Mouse (Mus musculus) B cell, adult 62 days (primary cell): ENCODE data around the gene 1700042G07Rik. TPM values are rescaled to one million over a fixed set of nuclear protein-coding genes. Genes with fewer than 3 reads are reported as not detected.

Source experiments
- total RNA-seq: library from RNA; stranded (reverse); gene quantifications from 4 replicates; pipeline ENCODE4 v1.2.4, GENCODE M21; 2023

Gene 1700042G07Rik
- total RNA-seq, result not detected in 4 replicates

GRCm38 (mm10) chr4:116173072-116173471 lies at the start of gene 1700042G07Rik, which contains the start of gene Gm49337:
TSS of gene 1700042G07Rik (plus strand) at chr4:116173372.
TSS of gene Gm49337 (plus strand) at chr4:116173384.

DNA sequence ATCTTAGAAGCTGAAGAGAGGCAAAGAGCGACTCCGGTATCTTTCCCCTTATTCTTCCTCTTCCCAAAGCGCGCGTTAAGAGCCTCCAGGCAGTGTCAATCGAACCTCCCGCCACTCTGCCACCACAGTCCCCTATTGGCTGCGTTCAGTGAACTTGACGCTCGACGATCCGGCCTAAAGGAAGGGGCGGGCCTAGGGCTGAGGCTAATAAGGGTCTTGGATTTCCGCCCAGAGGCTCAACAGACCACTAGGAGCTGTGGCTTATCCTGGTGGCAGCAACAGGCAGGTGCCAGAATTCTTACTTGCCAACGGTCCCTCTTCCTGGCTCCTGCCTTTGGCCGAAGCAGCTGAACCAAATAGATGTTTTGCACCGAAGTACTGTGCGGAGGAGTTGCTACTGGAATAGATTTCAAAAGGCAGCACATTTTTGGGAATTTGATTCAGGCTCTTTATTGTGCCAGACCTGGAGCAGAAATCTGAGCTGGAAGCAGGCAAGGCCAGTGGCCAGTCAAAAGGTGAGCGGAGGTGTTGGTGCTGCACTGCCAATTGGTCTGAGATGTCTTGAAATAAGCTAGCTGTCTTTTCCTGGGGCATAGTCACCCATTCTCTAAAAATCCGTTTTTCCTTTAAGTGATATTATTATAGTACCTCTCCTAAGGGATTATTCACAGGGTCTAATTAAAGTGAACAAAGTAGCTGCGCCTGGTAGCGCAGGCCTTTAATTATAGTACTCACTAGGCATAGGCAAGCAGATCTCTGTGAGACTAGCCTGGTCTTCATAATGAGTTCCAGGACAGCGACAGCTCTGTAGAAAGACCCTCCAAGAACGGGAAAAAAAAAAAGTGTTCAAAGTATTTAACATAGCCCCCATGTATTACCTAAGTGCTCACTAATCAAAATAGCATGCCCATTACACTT lies 49.3 kb upstream of the 1700042G07Rik start, which contains the start of the genes Rad54l and Pomgnt1:
Rad54l (minus strand) TSS at position 89 of the 918 bp plus-strand sequence.
Pomgnt1 (plus strand) TSS at position 239 of the 918 bp plus-strand sequence.

DNA sequence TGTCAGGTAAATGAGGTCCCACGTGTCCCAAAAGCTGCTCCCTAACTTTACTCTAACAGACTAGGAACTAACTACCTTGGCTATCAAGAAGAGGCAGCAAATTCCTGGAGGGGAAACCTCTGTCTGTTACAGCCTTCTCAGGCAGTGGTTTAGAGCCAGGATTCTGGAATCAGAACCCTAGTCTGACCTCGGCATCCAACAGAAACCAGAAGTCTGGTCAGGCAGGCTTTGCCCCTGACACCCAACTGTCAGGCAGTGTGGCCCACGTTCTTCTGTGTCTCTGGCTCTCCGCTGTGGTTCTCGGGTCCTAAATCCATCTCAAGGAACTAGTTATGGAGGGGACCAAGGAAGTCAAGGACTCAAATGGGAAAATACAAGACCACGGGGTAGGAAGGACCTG lies 21.9 kb upstream of the 1700042G07Rik start, which contains the start of gene Lurap1:
Lurap1 (minus strand) TSS at position 101 of the 400 bp plus-strand sequence.

DNA sequence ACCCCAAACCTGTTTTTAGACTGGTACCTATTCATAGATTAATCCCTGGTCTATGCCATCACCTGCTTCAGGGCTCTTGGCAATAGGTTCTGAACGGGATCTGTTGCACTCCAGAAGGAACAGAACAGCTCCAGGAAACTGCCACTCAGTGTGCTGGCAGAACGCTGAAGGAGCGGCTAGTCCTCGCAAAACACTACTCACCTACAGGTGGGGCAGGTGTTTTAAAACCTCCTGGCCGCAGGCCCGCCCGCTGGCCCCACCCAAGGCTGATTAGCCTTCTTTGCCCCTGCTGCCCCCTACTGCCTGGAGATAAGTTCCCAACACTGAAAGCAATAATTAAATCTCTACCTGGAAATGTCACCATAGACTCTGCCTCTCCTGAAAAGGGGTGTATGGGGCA lies 5.8 kb upstream of the 1700042G07Rik start, which contains the start of gene Tspan1:
Tspan1 (minus strand) TSS at position 198 of the 400 bp plus-strand sequence.

DNA sequence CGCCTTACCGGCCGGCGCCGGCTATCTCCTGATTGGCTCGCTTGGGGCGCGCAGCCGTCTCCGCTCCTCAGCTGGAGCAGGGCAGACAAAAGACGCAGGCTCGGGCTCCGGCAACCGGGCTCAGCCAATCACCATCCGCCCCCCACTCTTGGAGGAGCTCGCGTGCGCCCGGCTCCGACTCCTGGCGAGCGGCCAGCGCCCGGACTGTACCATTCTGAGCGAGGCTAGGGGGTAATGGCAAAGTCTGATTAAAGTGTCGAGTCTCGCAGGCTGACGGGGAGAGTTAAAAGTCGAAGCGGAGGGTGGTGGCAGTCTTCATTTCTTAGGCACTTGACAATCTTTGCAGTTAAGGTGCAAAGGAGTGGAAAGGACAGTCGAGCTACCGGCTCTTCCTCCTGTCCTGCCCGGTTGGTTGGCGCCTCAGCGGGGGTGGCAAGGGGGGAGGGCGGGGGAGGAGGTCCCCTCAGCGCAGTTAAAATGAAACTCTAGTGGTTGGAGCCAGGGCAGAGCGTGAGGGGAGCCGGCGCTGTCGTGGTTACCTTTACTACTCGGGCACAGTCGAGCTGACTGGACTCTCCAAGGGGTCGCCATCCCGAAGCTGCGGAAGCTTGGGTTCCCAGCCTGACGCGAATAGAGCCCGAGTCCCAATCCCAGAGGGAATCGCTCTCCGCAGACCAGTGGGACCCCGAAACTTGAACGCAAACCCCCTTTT lies 48.1 kb downstream of the 1700042G07Rik start, which contains the start of gene Pik3r3:
Pik3r3 (plus strand) TSS at position 479 of the 712 bp plus-strand sequence.

Other genes with a start within 250 kb of the 1700042G07Rik start
- gene Dmbx1, start 233.4 kb upstream of the 1700042G07Rik start, total RNA-seq, result not detected in 4 replicates
- 43.7 to 46.5 TPM (median 45.4 TPM) in 4 replicates for gene Faah, start 155.4 kb upstream of the 1700042G07Rik start, total RNA-seq
- gene Nsun4, start 119.5 kb upstream of the 1700042G07Rik start, total RNA-seq, result 37.6 to 47.7 TPM (median 40.7 TPM) in 4 replicates
- 276 to 285 TPM (median 277 TPM) in 4 replicates for gene Uqcrh, start 98.3 kb upstream of the 1700042G07Rik start, total RNA-seq
- gene Lrrc41, start 98.1 kb upstream of the 1700042G07Rik start, total RNA-seq, result 26.9 to 36.4 TPM (median 28.2 TPM) in 4 replicates
- gene Rad54l, start 49.7 kb upstream of the 1700042G07Rik start, total RNA-seq, result 1.3 to 2.1 TPM (median 1.4 TPM) in 4 replicates
- gene Pomgnt1, start 49.5 kb upstream of the 1700042G07Rik start, total RNA-seq, result 37.1 to 52.2 TPM (median 44.0 TPM) in 4 replicates
- gene Lurap1, start 22.0 kb upstream of the 1700042G07Rik start, total RNA-seq, result 3.7 to 4.9 TPM (median 4.2 TPM) in 4 replicates
- not detected in 4 replicates for gene Tspan1, start 5.8 kb upstream of the 1700042G07Rik start, total RNA-seq
- gene Gm49337, start within 50 bp of the 1700042G07Rik start, total RNA-seq, result 0.37 to 0.98 TPM in 2 of 4 replicates, not detected in the others
- 0.69 to 3.1 TPM (median 1.8 TPM) in 4 replicates for gene Pik3r3, start 48.2 kb downstream of the 1700042G07Rik start, total RNA-seq